Mouse (Mus musculus) G1E (cell line): ENCODE results near the gene Socs3. TPM values are rescaled to one million over a fixed set of nuclear protein-coding genes. Genes with fewer than 3 reads are reported as not detected.

ENCODE experiments used
- ATAC-seq: 2 replicates; pipeline ENCODE4 v1.8.0; 2016; ENCODE audit warnings: mild to moderate bottlenecking; ENCODE audit not compliant: insufficient number of reproducible peaks, poor library complexity, low FRiP score, severe bottlenecking; ENCODE audit errors: extremely low read depth
- DNase-seq: peaks from one replicate; pipeline ENCODE4 v3.0.0; 2012; ENCODE audit warnings: low spot score
- H3K27me3 ChIP-seq: 2 replicates; pipeline ENCODE4 v1.6.1; 2012; ENCODE audit warnings: mild to moderate bottlenecking, low read length, inconsistent platforms; ENCODE audit not compliant: insufficient read depth
- H3K36me3 ChIP-seq: replicated peaks from 2 replicates; pipeline ENCODE3; 2012; ENCODE audit warnings: mild to moderate bottlenecking, inconsistent platforms
- H3K4me1 ChIP-seq: 2 replicates; pipeline ENCODE4 v1.6.1; 2012; ENCODE audit warnings: low read depth, low read length, inconsistent platforms, mixed read lengths; ENCODE audit not compliant: insufficient read depth
- H3K4me3 ChIP-seq: 2 replicates; pipeline ENCODE4 v1.5.1; 2012; ENCODE audit warnings: low read depth, mild to moderate bottlenecking, inconsistent platforms, low read length, moderate library complexity, mixed read lengths
- H3K9me3 ChIP-seq: replicated peaks from 2 replicates; pipeline ENCODE4 v1.6.1; 2012; ENCODE audit warnings: inconsistent platforms
- CTCF ChIP-seq: IDR thresholded peaks from 2 replicates; pipeline ENCODE4 v1.5.1; 2012; ENCODE audit warnings: low read depth, low read length, inconsistent platforms, mixed read lengths
- GATA1 ChIP-seq: IDR thresholded peaks from 2 replicates; pipeline ENCODE4 v1.6.1; 2012; ENCODE audit warnings: borderline replicate concordance, low read length, inconsistent platforms, mixed read lengths
- GATA2 ChIP-seq: IDR thresholded peaks from 2 replicates; pipeline ENCODE4 v1.6.1; 2012; ENCODE audit warnings: low read depth, low read length, inconsistent platforms, borderline replicate concordance
- POLR2AphosphoS5 ChIP-seq: IDR thresholded peaks from 2 replicates; pipeline ENCODE4 v1.6.1; 2012; ENCODE audit warnings: low read depth, low read length, inconsistent platforms; ENCODE audit not compliant: insufficient replicate concordance
- TAL1 ChIP-seq: conservative IDR thresholded peaks from 2 replicates; pipeline ENCODE4 v1.6.1; 2012; ENCODE audit warnings: low read depth, low read length, inconsistent platforms, mixed read lengths
- polyA plus RNA-seq: library from polyadenylated mRNA; stranded (reverse); fragments of >175 nt; gene quantifications from 2 replicates; pipeline ENCODE4 v1.2.3, GENCODE M21; 2012
- total RNA-seq, 2 experiments: library from RNA; stranded (forward) in 1 of 2; stranded (reverse) in 1 of 2; fragments of 200-1000 nt in 1 of 2; fragments of >200 nt in 1 of 2; fragmentation: Nextera tagmentation in 1 of 2; gene quantifications; 2 replicates each; pipeline ENCODE4 v1.2.3; 2014 to 2017

The Socs3 gene
- total and polyA plus RNA-seq, 3 experiments: 2.9 to 3.8 TPM; not detected in 1

DNA sequence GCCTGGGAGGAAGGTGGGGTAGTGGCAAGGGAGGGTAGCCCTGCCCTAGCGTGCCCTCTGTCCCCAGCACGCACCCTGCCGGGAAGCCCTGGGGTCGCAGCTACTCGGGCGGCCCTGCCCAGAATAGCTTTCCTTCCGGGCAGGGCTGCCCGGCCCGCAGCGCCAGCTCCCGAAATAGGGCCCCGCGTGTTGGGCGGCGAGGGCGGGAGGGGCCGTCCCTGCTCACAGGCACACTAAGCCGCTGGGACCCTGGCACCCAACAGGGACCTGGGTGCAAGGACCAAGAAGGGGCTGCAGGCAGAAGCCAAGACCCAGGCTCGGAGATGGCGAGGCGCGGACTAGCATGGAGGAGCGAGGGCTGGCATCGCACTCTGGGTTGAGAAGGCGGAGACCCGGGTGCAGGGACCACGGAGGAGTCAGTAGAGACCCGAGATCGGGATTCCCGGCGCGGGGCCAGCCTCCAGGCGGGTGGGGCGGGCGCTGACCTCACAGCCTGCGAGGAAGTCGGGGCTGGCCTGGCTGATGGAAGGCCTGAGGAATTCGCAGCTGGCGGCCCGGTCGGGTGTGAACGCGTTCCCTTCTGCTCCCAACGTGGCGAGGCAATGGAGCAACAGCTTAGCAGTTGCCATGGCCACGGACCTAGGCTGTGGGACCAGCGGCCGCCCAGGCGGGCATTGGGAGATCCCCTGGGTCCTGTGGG is 20.3 kb downstream of the Socs3 start:
- DNase-seq: no peak
- no peak for ATAC-seq
- Histone ChIP-seq H3K4me1 (no peaks in the 10 kb centered on the region), H3K4me3 (no peak overlapping the region), H3K27me3 (peaks cover 37% of the 10 kb centered on the region), H3K9me3 (no peaks in the 10 kb centered on the region), H3K36me3 (no peaks in the 10 kb centered on the region)
- TF ChIP-seq GATA1: no peak
- TF ChIP-seq CTCF: no peak
- no peak for TF ChIP-seq POLR2AphosphoS5
- no peak for TF ChIP-seq GATA2
- TF ChIP-seq TAL1: no peak

DNA sequence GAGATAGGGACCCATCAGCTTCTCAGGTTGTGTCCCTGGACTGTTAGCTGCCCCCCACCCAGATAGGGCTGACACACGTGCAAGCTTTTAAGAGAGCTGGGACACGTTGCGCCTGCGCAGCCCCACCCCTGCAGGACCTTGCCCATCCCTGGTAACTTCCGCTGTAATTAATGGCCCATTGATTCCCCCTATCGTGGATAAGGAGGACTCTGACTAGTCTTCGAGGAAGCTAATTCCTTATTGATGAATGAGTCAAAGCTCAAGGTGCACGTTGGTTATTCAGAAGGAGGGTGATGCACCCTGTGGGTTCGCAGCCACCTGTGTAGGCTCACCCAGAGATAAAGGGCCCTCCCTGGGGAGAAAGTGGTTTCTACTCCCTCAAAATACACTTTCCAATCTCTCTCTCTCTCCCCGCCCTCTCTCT is 22.8 kb downstream of the Socs3 start:
- DNase-seq (no peak), ATAC-seq (no peak)
- TF ChIP-seq CTCF: no peak
- TF ChIP-seq POLR2AphosphoS5: no peak
- TF ChIP-seq GATA1: no peak
- TF ChIP-seq GATA2: no peak
- no peak for TF ChIP-seq TAL1
- Histone ChIP-seq H3K4me1 (no peaks in the 10 kb centered on the region), H3K27me3 (peaks cover 34% of the 10 kb centered on the region), H3K36me3 (no peaks in the 10 kb centered on the region), H3K4me3 (no peak overlapping the region), H3K9me3 (no peaks in the 10 kb centered on the region)

DNA sequence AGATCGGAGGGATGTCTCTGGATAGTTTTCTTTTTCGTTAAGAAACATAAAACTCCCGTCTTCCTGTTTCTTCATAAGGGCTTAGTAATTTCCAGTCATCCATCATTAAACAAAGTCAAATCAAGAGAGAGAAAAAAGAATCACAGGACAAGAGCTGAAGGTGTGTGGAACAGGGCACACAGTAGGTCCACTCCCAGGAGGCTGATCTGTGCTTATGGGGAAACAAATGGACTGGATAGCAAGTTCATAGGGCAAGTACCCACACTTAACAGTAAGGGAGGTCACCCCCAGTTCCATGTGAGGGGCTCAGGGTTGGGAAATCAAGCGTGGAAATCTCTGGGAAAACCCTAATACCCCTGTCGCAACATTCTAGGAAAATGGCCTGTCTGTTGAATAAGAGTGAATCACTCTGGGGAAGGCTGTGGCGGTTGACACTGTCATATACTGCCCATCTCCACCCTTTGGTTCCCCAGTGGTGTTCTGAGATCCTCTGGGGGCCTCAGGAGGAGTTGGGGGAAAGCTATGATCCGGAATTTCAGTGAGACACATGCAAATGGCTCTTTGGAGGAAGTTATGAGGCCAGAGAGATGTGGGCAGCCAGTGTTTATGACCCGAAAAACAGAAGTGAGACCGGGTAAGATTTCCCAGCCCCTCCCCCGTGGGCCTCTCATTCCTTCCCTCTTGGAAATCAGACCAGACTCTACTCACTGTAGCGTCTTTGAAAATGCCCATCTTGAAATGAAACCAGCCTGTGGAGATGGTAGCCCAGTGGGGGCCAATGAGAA is 23.5 kb downstream of the Socs3 start:
- Histone ChIP-seq H3K4me1 (no peaks in the 10 kb centered on the region), H3K36me3 (no peaks in the 10 kb centered on the region), H3K9me3 (no peaks in the 10 kb centered on the region), H3K27me3 (peaks cover 34% of the 10 kb centered on the region), H3K4me3 (no peak overlapping the region)
- DNase-seq: no peak
- ATAC-seq: no peak
- TF ChIP-seq CTCF: no peak

DNA sequence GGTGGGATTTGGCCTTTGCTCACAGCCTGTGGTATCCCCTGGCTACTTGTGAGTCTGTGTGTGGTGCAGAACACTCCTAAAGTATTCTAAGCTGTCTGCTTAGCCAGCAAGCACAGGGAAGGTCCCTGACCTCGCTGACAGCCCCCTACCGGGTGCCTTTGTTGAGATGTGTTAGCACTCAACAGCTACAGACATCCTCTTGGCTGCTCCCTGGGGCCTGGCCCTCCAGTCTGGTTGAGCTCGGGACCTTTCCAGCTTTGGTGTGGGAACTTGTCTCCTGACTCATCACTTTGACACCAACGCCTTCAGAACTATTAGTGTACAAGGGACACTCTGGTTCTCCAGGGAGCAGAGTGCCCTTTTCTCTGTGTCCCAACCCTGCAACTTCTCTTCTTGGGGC is 28.0 kb downstream of the Socs3 start:
- Histone ChIP-seq H3K4me3 (no peak overlapping the region), H3K27me3 (peaks cover 46% of the 10 kb centered on the region), H3K36me3 (no peaks in the 10 kb centered on the region), H3K9me3 (no peaks in the 10 kb centered on the region), H3K4me1 (no peaks in the 10 kb centered on the region)
- no peak for TF ChIP-seq GATA2
- TF ChIP-seq POLR2AphosphoS5: no peak
- no peak for TF ChIP-seq TAL1
- TF ChIP-seq GATA1: no peak
- no peak for TF ChIP-seq CTCF
- ATAC-seq (no peak), DNase-seq (no peak)

DNA sequence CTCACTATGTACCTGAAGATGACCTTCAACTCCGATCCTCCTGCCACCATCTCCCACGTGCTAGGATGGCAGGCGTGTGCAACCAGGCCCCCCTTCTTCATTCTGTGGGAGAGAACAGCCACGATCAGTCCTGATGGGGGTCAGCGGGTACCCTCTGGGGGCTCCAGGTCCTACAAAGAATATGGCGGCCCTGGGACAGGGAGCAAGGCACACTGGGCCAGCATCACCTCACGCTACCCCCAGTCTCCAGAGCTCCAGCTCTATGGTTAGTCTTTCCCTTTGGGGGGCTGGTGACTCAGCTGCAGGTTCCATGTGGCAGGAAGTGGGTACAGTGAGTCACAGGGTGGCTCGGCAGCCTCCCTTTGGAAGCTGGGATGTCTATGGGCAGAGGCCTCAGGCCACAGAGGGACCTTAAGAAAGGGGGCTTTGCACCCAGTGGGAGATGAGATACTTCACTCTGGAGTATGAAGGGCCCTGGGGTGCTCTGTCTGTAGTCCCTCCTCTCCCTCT is 28.5 kb downstream of the Socs3 start:
- no peak for ATAC-seq
- no peak for DNase-seq
- H3K27me3 ChIP-seq: peaks cover 48% of the 10 kb centered on the region
- H3K4me1 ChIP-seq: no peaks in the 10 kb centered on the region
- no peak overlapping the region for H3K4me3 ChIP-seq
- H3K9me3 ChIP-seq: no peaks in the 10 kb centered on the region
- no peaks in the 10 kb centered on the region for H3K36me3 ChIP-seq
- TF ChIP-seq TAL1 (no peak), CTCF (no peak), POLR2AphosphoS5 (no peak), GATA1 (no peak), GATA2 (no peak)

DNA sequence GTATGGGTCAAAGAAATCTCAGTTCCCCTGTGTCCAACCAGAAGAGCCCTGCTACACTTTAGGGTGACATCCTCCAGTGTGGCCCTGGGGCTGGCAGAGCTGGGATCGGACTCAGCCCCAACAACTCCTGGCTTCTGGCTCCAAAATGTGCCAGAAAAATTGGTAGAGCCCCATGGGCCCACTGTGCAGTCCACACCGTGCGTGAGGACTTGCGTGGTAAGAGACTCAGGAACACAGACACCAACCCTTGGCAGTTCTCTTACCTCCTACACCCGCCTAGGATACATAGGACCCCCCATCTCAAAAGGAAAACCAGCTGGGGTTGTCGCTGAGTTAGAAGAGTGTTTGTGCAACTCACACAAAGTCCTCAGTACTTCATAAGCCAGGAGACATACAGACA is 29.0 kb downstream of the Socs3 start:
- Histone ChIP-seq H3K4me1 (no peaks in the 10 kb centered on the region), H3K36me3 (no peaks in the 10 kb centered on the region), H3K4me3 (no peak overlapping the region), H3K27me3 (peaks cover 53% of the 10 kb centered on the region), H3K9me3 (no peaks in the 10 kb centered on the region)
- TF ChIP-seq TAL1: no peak
- no peak for TF ChIP-seq POLR2AphosphoS5
- no peak for TF ChIP-seq GATA1
- TF ChIP-seq CTCF: no peak
- TF ChIP-seq GATA2: no peak
- ATAC-seq: no peak
- no peak for DNase-seq

DNA sequence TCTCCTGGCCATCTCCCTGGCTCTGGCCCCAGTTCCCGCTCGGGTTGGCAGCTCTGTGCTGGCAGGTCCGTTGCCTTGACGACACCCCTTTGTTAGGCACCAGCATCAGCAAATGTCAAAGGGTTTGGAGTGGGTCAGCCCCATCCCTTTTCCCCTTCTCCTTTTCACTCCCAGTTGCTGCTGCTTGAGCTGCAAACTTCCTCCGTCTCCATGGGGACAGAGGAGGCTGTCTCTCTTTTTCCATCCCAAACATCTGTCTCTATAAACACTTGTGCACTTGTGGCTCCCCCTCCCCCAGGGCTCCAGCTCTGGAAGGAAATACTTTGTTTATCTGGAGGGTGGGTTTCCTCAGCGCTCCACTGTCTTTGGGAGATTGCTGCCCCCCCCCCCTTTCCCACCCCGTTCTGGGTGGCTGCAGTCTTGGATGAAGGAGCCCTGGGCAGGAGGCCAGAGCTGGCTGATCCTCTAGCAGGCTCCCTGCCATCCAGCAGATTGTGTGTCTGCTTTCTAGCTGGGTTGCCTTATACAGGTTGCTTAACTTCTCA is 30.0 kb downstream of the Socs3 start:
- Histone ChIP-seq H3K4me3 (no peak overlapping the region), H3K4me1 (no peaks in the 10 kb centered on the region), H3K27me3 (peaks cover 61% of the 10 kb centered on the region), H3K9me3 (no peaks in the 10 kb centered on the region), H3K36me3 (no peaks in the 10 kb centered on the region)
- DNase-seq: no peak
- no peak for ATAC-seq
- TF ChIP-seq POLR2AphosphoS5 (no peak), GATA1 (no peak), GATA2 (no peak), TAL1 (no peak), CTCF (no peak)
